Mouse (Mus musculus): ENCODE measurements around the gene Lrrc7.

The Lrrc7 gene

GRCm38 (mm10) chr3:158067916-158068315 is 494.1 kb downstream of the Lrrc7 start:
- DNase-seq (ENCODE audit: low spot score): no peak

- no peak for DNase-seq (ENCODE audit: low spot score)
Measured at GRCm38 (mm10) chr3:158065256-158065655, 496.8 kb downstream of the Lrrc7 start.

- no peak for DNase-seq (ENCODE audit: low spot score)
Measured at GRCm38 (mm10) chr3:158061811-158062523, 500.1 kb downstream of the Lrrc7 start.

GRCm38 (mm10) chr3:158060621-158061291 is 501.3 kb downstream of the Lrrc7 start:
- DNase-seq (ENCODE audit: low spot score): no peak

GRCm38 (mm10) chr3:158049508-158049907 is 512.5 kb downstream of the Lrrc7 start:
- no peak for DNase-seq (ENCODE audit: low spot score)

GRCm38 (mm10) chr3:158040755-158041154 is 521.3 kb downstream of the Lrrc7 start:
- no peak for DNase-seq (ENCODE audit: low spot score)

GRCm38 (mm10) chr3:158038106-158038505 is 523.9 kb downstream of the Lrrc7 start:
- no peak for DNase-seq (ENCODE audit: low spot score)

GRCm38 (mm10) chr3:158036329-158036988 is 525.6 kb downstream of the Lrrc7 start, which contains the start of the genes Srsf11 and Lrrc40:
Srsf11 (minus strand) TSS chr3:158036639.
Lrrc40 (plus strand) TSS chr3:158036662.
- peak; percentile 87 for DNase-seq (ENCODE audit: low spot score)

- no peak for DNase-seq (ENCODE audit: low spot score)
Measured at GRCm38 (mm10) chr3:158035866-158036265, 526.2 kb downstream of the Lrrc7 start.

All from layer of hippocampus, adult 9-10 months (tissue).